Mouse (Mus musculus) lung, adult 10 weeks (tissue): ENCODE results near the gene Slc12a4. TPM values are rescaled to one million over a fixed set of nuclear protein-coding genes. Genes with fewer than 3 reads are reported as not detected.

Experiments
- polyA plus RNA-seq: library from polyadenylated mRNA; stranded (reverse); fragments of 350-450 nt; fragmentation: Illumina TruSeq; extraction: RNeasy Lipid Tissue Mini Kit (QIAGEN cat#74804); gene quantifications from one replicate; pipeline ENCODE4 v1.2.3, GENCODE M21; 2014; ENCODE audit warnings: low read depth, low replicate concordance; ENCODE audit not compliant: insufficient read depth

The Slc12a4 gene
- 21.9 TPM for polyA plus RNA-seq

DNA sequence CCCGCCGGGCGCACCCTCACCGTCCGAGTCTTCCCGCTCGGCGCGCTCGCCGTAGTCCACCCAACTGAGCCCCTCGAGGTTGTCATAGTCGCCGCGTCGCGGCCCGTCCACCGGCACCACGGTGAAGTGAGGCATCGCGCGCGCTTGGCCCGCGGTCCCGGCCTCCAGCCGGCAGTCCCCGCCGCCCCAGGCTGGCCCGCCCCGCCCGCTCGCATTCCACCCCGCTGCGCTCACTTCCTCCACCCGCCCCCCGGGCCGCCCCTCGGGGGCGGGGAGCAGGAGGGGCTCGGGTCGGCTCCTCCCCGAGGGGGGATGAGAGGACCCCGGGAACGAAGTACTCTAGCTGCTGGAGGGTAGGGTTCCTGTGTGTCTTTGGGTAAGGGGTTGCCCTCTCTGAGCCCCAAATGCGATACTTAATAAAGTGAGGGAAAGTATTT lies at the start of gene Slc12a4:
TSS of gene Slc12a4 (minus strand) at position 193 of the 437 bp plus-strand sequence.

DNA sequence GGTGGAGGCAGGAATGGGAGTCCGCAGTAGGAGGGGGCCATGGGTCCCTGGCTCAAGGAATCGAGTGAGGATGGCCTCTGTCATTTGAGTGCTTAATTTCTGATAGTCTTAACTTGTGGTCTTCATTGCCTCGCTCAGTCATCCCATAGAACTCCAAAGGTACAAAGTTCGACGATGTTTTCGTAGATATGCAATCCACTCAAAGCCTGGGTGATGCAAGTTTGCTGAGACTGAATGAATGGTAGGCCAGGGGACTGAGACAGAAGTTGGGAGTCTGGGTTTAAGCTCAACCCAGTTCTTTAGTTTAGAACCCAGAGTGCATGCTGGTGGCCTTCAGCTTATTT lies 45.7 kb upstream of the Slc12a4 start, which contains the start of gene Ddx28:
TSS of gene Ddx28 (minus strand) at position 240 of the 344 bp plus-strand sequence.

GRCm38 (mm10) chr8:106005875-106006274 lies 40.0 kb upstream of the Slc12a4 start, which contains the start of gene Dpep2nb:
Dpep2nb (minus strand) TSS chr8:106005975.

DNA sequence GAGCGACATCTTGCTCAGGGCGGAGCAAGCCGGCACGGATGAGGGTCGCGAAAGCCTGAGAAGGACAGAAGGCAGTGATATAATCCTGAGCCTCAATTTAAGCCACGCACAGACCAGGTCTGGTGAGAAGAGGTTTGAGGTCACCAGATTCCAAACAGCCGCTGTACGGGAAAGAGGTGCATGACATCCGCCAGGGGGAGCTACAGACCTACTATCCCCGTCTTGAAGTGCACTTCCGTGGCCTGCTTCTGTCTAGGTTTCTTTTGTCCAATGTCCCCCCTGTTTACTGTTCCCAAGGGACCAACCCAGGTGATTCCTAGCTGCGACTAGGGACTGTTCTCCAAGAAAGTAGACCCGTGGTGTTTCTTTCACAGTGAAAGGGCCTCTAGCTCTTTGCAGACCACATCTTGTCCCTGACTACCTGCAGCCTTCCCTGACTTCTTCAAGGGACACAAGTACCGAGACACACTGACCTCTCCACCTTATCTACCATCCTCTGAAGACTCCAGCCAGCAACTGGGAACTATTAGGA lies 25.0 kb upstream of the Slc12a4 start, which contains the start of gene Dus2:
TSS of gene Dus2 (plus strand) at position 482 of the 532 bp plus-strand sequence.

GRCm38 (mm10) chr8:105979325-105979724 lies 13.4 kb upstream of the Slc12a4 start, which contains the start of gene Dpep3:
Dpep3 (minus strand) TSS chr8:105979429.

DNA sequence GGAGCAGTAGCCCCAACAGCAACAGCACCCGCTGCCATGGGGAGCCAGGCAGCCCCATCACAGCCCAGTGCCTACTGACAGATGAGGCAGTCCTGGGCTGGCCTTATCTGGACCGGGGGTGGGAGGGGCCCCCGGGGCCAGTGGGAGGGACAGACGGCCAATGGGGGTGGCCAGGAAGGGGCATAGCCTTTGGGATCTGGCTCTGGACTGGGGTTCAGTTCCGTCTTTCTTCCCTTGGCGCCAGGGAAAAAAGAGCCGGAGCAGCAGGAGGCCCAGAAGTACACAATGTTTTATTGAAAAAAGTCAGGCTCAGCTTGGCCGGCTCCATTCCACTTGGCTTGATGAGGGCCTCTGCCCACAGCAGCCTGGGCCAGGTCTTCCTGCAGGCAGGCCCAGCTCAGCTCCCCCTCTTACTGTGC lies 22.6 kb downstream of the Slc12a4 start, which contains the start of gene Lcat:
TSS of gene Lcat (minus strand) at position 62 of the 419 bp plus-strand sequence.

DNA sequence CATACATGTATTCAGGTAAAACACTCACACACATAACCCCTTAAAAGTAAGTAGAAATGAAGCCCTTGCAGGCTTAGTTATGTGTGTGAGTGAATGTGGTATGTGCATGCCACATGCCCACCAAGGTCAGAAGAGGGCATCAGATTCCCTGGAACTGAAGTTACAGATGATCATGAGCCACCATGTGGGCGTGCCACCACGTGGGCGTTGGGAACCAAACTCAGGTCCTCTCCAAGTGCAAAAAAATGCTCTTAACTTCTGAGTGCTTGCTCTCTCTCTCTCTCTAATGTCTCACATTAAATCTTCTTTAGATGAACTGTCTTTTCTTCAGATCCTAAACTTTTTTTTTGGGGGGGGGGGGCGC lies 27.6 kb downstream of the Slc12a4 start, which contains the start of gene Psmb10:
TSS of gene Psmb10 (minus strand) at position 139 of the 364 bp plus-strand sequence.

GRCm38 (mm10) chr8:105933762-105934161 lies 32.1 kb downstream of the Slc12a4 start, which contains the start of gene Ctrl:
Ctrl (minus strand) TSS chr8:105933862.

GRCm38 (mm10) chr8:105900180-105900940 lies 65.5 kb downstream of the Slc12a4 start, which contains the start of gene Pskh1:
Pskh1 (plus strand) TSS chr8:105900441.

Other genes starting within 250 kb of the Slc12a4 start
- gene Gfod2, start 207.4 kb downstream of the Slc12a4 start, polyA plus RNA-seq: 9.4 TPM
- gene Ranbp10, start 138.7 kb downstream of the Slc12a4 start, polyA plus RNA-seq: 7.8 TPM
- 3.0 TPM for gene Tsnaxip1, start 138.4 kb downstream of the Slc12a4 start, polyA plus RNA-seq
- gene Cenpt, start 112.8 kb downstream of the Slc12a4 start, polyA plus RNA-seq: 8.7 TPM
- 29.0 TPM for gene Thap11, start 111.0 kb downstream of the Slc12a4 start, polyA plus RNA-seq
- 73.5 TPM for gene Nutf2, start 105.5 kb downstream of the Slc12a4 start, polyA plus RNA-seq
- gene Edc4, start 85.2 kb downstream of the Slc12a4 start, polyA plus RNA-seq: 11.8 TPM
- 0.93 TPM for gene Nrn1l, start 72.5 kb downstream of the Slc12a4 start, polyA plus RNA-seq
- gene Pskh1, start 65.7 kb downstream of the Slc12a4 start, polyA plus RNA-seq: 11.8 TPM
- gene Ctrl, start 32.2 kb downstream of the Slc12a4 start, polyA plus RNA-seq: 0.77 TPM
- 150 TPM for gene Psmb10, start 27.7 kb downstream of the Slc12a4 start, polyA plus RNA-seq
- gene Lcat, start 22.7 kb downstream of the Slc12a4 start, polyA plus RNA-seq: 1.00 TPM
- not detected for gene Dpep3, start 13.3 kb upstream of the Slc12a4 start, polyA plus RNA-seq
- gene Dus2, start 25.2 kb upstream of the Slc12a4 start, polyA plus RNA-seq: 7.0 TPM
- gene Dpep2nb, start 39.9 kb upstream of the Slc12a4 start, polyA plus RNA-seq: not detected
- gene Ddx28, start 45.8 kb upstream of the Slc12a4 start, polyA plus RNA-seq: 4.4 TPM
- gene Nfatc3, start 92.7 kb upstream of the Slc12a4 start, polyA plus RNA-seq: 10.7 TPM
- gene Esrp2, start 170.9 kb upstream of the Slc12a4 start, polyA plus RNA-seq: 11.1 TPM
- 26.8 TPM for gene Pla2g15, start 184.3 kb upstream of the Slc12a4 start, polyA plus RNA-seq
- 6.6 TPM for gene Slc7a6, start 202.8 kb upstream of the Slc12a4 start, polyA plus RNA-seq
- 24.3 TPM for gene Slc7a6os, start 244.8 kb upstream of the Slc12a4 start, polyA plus RNA-seq
- gene Prmt7, start 244.8 kb upstream of the Slc12a4 start, polyA plus RNA-seq: 9.5 TPM